Mouse (Mus musculus): ENCODE results near the gene Gm37240.

- TF ChIP-seq CTCF (IDR thresholded peaks at IDR 0.05; ENCODE audit: low read depth, low read length) (no peak), GATA1 (IDR thresholded peaks at IDR 0.05; ENCODE audit: borderline replicate concordance, low read length) (no peak), POLR2AphosphoS5 (IDR thresholded peaks at IDR 0.05; ENCODE audit: insufficient replicate concordance, low read depth, low read length) (no peak), TAL1 (conservative IDR thresholded peaks at IDR 0.05; ENCODE audit: low read depth, low read length) (no peak), GATA2 (IDR thresholded peaks at IDR 0.05; ENCODE audit: borderline replicate concordance, low read depth, low read length) (no peak)
These were observed 951.1 kb downstream of the Gm37240 start for GRCm38 (mm10) chr3:84936252-84936651.
